Mouse (Mus musculus) gastrocnemius, postnatal 25 days (tissue): ENCODE data around the gene Sox10. TPM values are rescaled to one million over a fixed set of nuclear protein-coding genes. Genes with fewer than 3 reads are reported as not detected.
A peak's percentile ranks its signal among the peaks of the same experiment; 100 is the strongest.

Source experiments
- DNase-seq: peaks from one replicate; pipeline ENCODE4 v3.0.0; 2022
- long read RNA-seq, 2 experiments: library from polyadenylated mRNA; stranded (forward); transcript quantifications; one replicate each; pipeline ENCODE4 v2.0.0; 2021
- total RNA-seq, 2 experiments: library from RNA; stranded (reverse); gene quantifications; 1 replicate in 1 of 2; 2 replicates in 1 of 2; pipeline ENCODE4 v1.2.3; 2021

Sox10 gene
- total RNA-seq = 1 to 10 TPM; 1.3 to 1.8 TPM
- long read RNA-seq, experiment 1 = 0 reads
- long read RNA-seq, experiment 2 = 0 reads

DNA sequence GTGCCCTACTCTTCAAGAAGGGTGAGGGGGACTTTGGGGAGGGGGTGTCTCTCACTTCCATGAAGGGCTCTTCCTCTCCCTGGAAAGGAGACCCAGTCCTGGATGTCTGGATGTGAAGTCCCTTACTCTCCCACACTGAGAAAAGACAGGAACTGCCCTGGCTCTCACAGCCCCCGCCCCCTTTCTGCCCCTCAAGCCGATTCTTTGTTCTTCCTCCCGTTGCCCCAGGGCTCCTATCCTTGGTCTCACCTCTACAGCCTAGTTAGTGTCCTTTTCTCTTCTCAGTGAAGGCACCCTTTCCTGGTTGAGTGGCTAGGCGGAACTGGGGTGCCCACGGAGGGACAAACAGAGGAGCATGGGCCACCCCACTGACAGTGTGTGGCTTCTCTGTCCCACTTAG lies at the start of gene Sox10:
Sox10 (minus strand) TSS at position 101 of the 400 bp plus-strand sequence.
- no peak for DNase-seq

GRCm38 (mm10) chr15:79213591-79213990 lies 48.6 kb upstream of the Sox10 start:
- no peak for DNase-seq

- DNase-seq = no peak
These were observed 47.9 kb upstream of the Sox10 start for GRCm38 (mm10) chr15:79212750-79213446.

DNA sequence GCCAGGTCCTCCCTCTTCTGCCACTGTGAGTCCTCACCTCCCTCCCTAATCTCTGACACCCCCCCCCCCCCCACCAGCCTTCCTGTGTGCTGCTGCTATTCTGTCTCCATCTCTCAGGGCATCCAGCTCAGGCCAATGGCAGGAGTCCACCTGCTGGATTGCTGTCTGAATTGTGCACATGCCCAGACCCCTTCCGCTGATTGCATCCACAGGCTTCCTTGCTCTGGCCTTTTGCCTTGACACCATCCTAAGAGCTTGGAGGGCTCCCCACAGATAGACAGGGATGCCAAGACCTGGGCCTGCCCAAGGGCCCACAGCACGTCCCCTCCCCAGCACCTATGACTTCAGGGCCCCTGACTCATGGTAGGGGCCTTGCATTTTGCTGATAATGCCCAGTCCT lies 45.3 kb upstream of the Sox10 start:
- no peak for DNase-seq

GRCm38 (mm10) chr15:79208758-79209439 lies 43.9 kb upstream of the Sox10 start:
- peak; percentile 63 for DNase-seq

GRCm38 (mm10) chr15:79208211-79208610 lies 43.2 kb upstream of the Sox10 start:
- peak; percentile 57 for DNase-seq

DNA sequence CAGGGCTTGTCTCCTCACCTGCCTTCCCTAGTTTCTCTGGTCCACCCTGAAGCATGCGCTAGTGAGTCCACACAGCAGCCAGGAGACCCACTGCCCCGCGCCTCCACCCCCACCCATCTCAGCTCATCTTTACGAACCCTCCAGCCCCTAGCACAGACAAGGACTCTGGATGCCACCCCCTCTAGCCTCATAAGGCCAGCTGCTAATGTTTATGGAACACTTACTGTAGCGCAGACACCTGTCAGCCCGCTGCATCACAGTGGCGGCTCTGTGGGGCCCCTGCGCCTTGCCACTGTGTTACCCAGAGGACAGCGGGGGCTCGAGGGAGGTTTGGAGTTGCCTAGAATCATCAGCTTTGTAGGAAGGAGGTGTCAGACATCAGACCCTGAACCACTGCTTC lies 37.5 kb upstream of the Sox10 start:
- no peak for DNase-seq

DNA sequence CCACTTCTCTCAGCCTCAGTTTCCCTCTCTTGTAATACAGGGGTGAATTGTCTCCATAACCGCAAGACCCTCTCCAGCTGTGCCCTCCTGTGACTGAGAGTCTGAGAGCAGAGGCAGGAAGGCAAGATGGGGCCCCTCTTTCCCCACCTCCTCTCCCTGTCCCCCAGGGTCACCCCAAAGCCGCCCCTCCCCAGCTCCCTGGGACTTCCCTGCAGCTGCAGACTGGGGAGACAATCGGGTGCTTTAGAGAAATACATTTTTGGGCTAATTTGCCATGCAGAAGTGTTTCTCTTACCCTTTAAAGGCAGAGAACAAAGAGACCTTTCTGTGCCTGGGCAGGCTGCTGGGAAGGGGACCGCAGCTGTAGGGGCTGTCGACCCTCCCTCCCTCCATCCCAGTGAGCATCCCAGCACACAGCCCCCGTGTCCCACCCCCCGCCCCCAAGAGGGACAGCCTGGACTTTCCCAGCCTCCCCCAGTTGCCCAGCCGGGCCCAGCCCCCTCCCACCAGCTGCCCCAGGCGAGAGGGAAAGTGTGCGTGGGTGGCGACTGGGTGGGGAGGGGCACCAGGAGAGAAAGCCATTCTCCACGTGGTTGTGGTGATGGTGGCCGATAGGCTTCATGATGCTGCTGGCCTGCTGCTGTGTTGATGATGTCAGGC lies 36.6 kb upstream of the Sox10 start:
- no peak for DNase-seq

- no peak for DNase-seq
These were observed 34.4 kb upstream of the Sox10 start for GRCm38 (mm10) chr15:79199390-79199976.

DNA sequence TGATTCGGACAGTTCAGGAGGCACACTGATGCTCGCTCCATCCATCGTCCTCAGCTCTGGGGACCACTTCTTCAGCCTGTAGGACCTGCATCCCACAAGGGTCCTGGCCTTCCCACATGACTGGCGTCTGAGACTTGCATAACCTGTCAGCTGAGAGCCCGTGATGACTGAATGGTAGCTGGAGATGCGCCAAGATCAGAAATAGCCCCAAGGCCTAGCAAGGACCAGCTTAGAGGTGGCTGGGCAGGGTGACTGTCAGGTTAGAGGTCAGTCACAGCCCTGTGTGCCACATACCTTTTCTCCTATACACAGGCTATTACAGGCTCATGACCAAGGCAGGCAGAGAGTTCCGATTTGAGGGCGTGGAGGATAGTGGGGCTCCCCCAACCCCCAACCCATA lies 30.5 kb upstream of the Sox10 start:
- DNase-seq = peak; percentile 39

GRCm38 (mm10) chr15:79194946-79195345 lies 29.9 kb upstream of the Sox10 start:
- DNase-seq = no peak

DNA sequence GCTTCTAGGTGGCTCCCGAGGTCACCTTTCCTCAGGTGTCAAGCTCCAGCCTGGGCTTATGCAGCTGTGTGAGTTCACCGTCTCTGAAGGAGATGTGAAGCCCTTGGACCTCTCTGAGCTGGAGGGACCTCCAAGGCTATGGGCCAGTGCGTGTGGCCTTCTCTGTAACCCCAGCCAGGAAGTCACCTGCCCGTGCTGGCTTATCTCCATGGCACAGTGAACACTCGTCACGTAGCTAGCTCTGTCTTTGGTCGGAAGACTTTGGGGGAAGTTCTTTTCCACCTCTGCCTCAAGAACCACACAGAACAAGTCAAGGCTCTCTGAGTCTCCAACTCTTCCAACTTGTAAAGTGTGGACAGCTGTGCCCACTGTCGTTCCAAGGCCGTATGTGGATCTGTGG lies 29.0 kb upstream of the Sox10 start:
- no peak for DNase-seq

- no peak for DNase-seq
These were observed 28.1 kb upstream of the Sox10 start for GRCm38 (mm10) chr15:79192885-79193845.

DNA sequence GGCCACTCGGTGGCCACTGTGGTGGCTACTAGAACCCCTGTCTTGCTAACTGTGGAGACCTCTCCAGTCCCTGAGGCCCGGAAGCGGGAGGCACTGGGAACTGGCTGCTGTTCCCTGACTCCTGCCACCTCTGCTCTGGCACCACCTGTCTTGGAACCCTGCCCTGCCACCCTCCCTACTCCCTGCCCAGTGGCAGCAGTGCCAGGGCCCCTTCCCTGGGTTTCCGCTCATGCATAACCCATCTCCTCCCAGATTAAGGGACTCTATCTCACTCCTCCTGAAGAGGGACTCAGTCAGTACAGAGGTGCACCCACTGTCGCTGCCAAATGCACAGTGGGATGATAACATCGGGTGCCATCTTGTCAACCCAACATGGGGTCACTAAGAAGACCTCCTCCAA lies 27.4 kb upstream of the Sox10 start:
- no peak for DNase-seq

- no peak for DNase-seq
These were observed 26.4 kb upstream of the Sox10 start for GRCm38 (mm10) chr15:79191426-79191825.

- no peak for DNase-seq
These were observed 22.8 kb upstream of the Sox10 start for GRCm38 (mm10) chr15:79187819-79188218.

- DNase-seq = no peak
These were observed 20.2 kb upstream of the Sox10 start for GRCm38 (mm10) chr15:79185213-79185612.

DNA sequence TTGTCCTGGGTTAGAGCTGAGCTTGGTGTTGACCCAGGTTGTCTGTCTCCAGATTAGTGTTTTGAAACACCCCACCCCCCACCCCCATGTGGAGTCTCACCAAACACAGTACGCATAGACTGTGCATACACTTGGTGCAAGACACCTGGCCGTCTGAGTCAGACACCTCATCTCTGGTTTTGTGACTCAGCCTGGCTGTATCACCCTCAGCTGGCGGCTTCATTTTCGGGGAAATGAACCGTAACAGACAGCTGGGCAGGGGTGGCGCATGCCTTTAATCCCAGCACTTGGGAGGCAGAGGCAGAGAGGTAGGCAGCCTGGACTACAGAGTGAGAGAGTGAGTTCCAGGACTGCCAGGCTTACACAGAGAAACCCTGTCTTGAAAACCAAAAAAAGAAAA lies 11.9 kb upstream of the Sox10 start:
- DNase-seq = no peak

DNA sequence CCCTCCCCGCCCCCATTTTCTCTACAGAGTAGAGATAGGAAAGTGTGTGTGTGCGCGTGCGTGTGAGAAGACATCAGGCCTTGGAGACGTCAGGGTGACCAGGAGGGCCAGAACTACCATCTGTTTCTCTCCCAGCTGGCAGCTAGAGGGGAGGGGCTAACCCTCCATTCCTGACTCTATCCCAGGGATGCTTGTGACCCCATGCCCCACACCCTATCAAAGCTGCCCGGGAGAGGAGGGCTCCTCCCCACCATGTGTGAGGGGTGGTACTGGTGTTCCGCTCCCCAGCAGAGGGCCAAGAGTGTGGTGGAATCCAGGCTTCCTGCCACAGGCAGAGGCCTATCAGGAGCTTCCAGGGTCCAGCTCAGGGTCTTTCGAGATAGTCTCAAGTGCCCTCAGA lies 1.7 kb upstream of the Sox10 start:
- peak; percentile 4 for DNase-seq

- no peak for DNase-seq
These were observed 789 bp downstream of the Sox10 start for GRCm38 (mm10) chr15:79164251-79164650.

DNA sequence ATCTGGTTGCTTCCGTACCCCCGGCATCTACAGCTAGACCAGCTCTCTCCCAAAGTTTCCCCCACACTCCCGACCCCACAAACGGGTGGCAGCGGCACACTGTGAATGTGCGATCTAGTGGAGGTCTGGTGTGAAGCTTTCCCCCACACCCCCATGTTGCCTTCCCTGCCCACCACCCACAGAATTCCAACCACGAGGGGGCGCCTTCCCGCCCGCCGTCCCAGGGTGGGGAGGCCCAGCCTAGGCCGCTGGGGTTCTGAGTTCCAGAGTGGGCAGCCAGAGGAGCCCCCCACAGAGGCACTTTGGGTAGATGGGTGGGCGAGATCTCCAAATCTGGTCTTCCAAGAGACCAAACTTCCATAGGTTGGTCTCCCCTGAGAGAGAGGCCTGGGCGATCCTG lies 2.2 kb downstream of the Sox10 start:
- DNase-seq = no peak

- DNase-seq = no peak
These were observed 2.7 kb downstream of the Sox10 start for GRCm38 (mm10) chr15:79162301-79162700.
